Mouse (Mus musculus) retina, embryonic 14.5 days (tissue): Measurements from ENCODE around the gene Crx.
A peak's percentile ranks its signal among the peaks of the same experiment; 100 is the strongest.
"Not testable (repeated sequence)": the region's sequence is repeated elsewhere in the genome, so short reads cannot be mapped to it uniquely, and the experiment has no call there.

Experiments used
- DNase-seq: peaks from one replicate; pipeline ENCODE4 v3.0.0-alpha.2; 2015; ENCODE audit warnings: low spot score

Crx gene

GRCm38 (mm10) chr7:15879756-15880155 is at the start of gene Crx:
Crx (minus strand) TSS chr7:15879968.
- peak; percentile 56 for DNase-seq

- peak; percentile 93 for DNase-seq
Measured at GRCm38 (mm10) chr7:15922220-15922773, 42.5 kb upstream of the Crx start, which contains the start of gene Selenow. Selenow (minus strand) TSS chr7:15922402.

- DNase-seq: peak; percentile 64
Measured at GRCm38 (mm10) chr7:15921796-15922195, 42.0 kb upstream of the Crx start.

- no peak for DNase-seq
Measured at GRCm38 (mm10) chr7:15920645-15921190, 41.0 kb upstream of the Crx start.

- no peak for DNase-seq
Measured at GRCm38 (mm10) chr7:15919947-15920346, 40.2 kb upstream of the Crx start.

- no peak for DNase-seq
Measured at GRCm38 (mm10) chr7:15918371-15918770, 38.6 kb upstream of the Crx start.

- DNase-seq: no peak
Measured at GRCm38 (mm10) chr7:15916996-15917395, 37.2 kb upstream of the Crx start.

GRCm38 (mm10) chr7:15916134-15916723 is 36.5 kb upstream of the Crx start:
- DNase-seq: no peak

- not testable (repeated sequence) for DNase-seq
Measured at GRCm38 (mm10) chr7:15915695-15916094, 35.9 kb upstream of the Crx start.

- no peak for DNase-seq
Measured at GRCm38 (mm10) chr7:15914751-15915150, 35.0 kb upstream of the Crx start.

GRCm38 (mm10) chr7:15914252-15914651 is 34.5 kb upstream of the Crx start:
- peak; percentile 74 for DNase-seq

GRCm38 (mm10) chr7:15912183-15912582 is 32.4 kb upstream of the Crx start:
- DNase-seq: peak; percentile 98

- no peak for DNase-seq
Measured at GRCm38 (mm10) chr7:15910521-15910920, 30.8 kb upstream of the Crx start.

- no peak for DNase-seq
Measured at GRCm38 (mm10) chr7:15907971-15908590, 28.3 kb upstream of the Crx start.

GRCm38 (mm10) chr7:15906602-15907001 is 26.8 kb upstream of the Crx start:
- no peak for DNase-seq

- peak; percentile 42 for DNase-seq
Measured at GRCm38 (mm10) chr7:15905861-15906260, 26.1 kb upstream of the Crx start.

GRCm38 (mm10) chr7:15901366-15902048 is 21.7 kb upstream of the Crx start:
- no peak for DNase-seq

GRCm38 (mm10) chr7:15894251-15894650 is 14.5 kb upstream of the Crx start:
- no peak for DNase-seq

GRCm38 (mm10) chr7:15884127-15884526 is 4.4 kb upstream of the Crx start:
- DNase-seq: no peak

- no peak for DNase-seq
Measured at GRCm38 (mm10) chr7:15882317-15882716, 2.5 kb upstream of the Crx start, which contains the start of gene Crxos. Crxos (plus strand) TSS chr7:15882617.

- DNase-seq: no peak
Measured at GRCm38 (mm10) chr7:15881831-15882230, 2.1 kb upstream of the Crx start.

- DNase-seq: peak; percentile 76
Measured at GRCm38 (mm10) chr7:15881388-15881787, 1.6 kb upstream of the Crx start.

- DNase-seq: peak; percentile 57
Measured at GRCm38 (mm10) chr7:15864104-15864503, 15.7 kb downstream of the Crx start.
